ENCODE assay signal across 42 mouse cellular contexts in genomic region chr2:131154036-131154435, GRCm38 (mm10). TPM values are rescaled to one million over a fixed set of nuclear protein-coding genes. Genes with fewer than 3 reads are reported as not detected.
"Had no signal": no experiment of that assay in that cellular context is flagged by ENCODE, and none has a peak within 500 bp of the region (broad histone marks: within the 10 kb centered on the region; RNA-seq: fewer than 3 reads in every experiment).

No protein-coding gene starts in this region.

- H3K27ac ChIP-seq: gastrocnemius, adult 2 months; hindbrain, embryonic 10.5 days; hindbrain, embryonic 13.5 days; hindbrain, embryonic 15.5 days; hindbrain, postnatal 0 days; kidney, embryonic 15.5 days; kidney, postnatal 0 days; limb, embryonic 13.5 days; limb, embryonic 15.5 days had no signal

- H3K4me3 ChIP-seq: gastrocnemius, adult 2 months; heart, embryonic 10.5 days; heart, embryonic 12.5 days; hindbrain, embryonic 10.5 days; hindbrain, embryonic 13.5 days; hindbrain, embryonic 15.5 days; kidney, embryonic 15.5 days; limb, embryonic 13.5 days; limb, embryonic 15.5 days had no signal

- H3K4me2 ChIP-seq: heart, embryonic 12.5 days; hindbrain, embryonic 13.5 days; hindbrain, embryonic 15.5 days; kidney, embryonic 15.5 days; limb, embryonic 13.5 days; limb, embryonic 15.5 days had no signal

- DNase-seq: gastrocnemius, adult 2 months; gastrocnemius, postnatal 10 days; gastrocnemius, postnatal 25 days; heart, adult 18-20 months; heart, postnatal 10 days; heart, postnatal 4 days; kidney, adult 11 months; kidney, adult 2 months; kidney, adult 9 months; kidney, postnatal 14 days; kidney, postnatal 36 days; layer of hippocampus, adult 9-11 months; layer of hippocampus, postnatal 36 days; left cerebral cortex, postnatal 4 days had no signal

- H3K27me3 ChIP-seq: heart, embryonic 12.5 days; hindbrain, embryonic 13.5 days; hindbrain, embryonic 15.5 days; kidney, embryonic 15.5 days; limb, embryonic 13.5 days; limb, embryonic 15.5 days had no signal

- H3K9me3 ChIP-seq: heart, embryonic 10.5 days; heart, embryonic 12.5 days; hindbrain, embryonic 10.5 days; hindbrain, embryonic 13.5 days; hindbrain, embryonic 15.5 days; kidney, embryonic 15.5 days; limb, embryonic 13.5 days; limb, embryonic 15.5 days had no signal

- ATAC-seq: hindbrain, postnatal 0 days; intestine, embryonic 16.5 days had no signal

- H3K9ac ChIP-seq: heart, embryonic 12.5 days; hindbrain, embryonic 15.5 days; kidney, embryonic 15.5 days; limb, embryonic 13.5 days; limb, embryonic 15.5 days; liver, embryonic 14.5 days had no signal

RNA-seq across cellular contexts. Expression of gene Gm11037, which starts 20.7 kb away (rescaled TPM):
- total RNA-seq: gastrocnemius, adult 2 months; gastrocnemius, postnatal 10 days; gastrocnemius, postnatal 25 days; gastrocnemius, postnatal 4 days; granulocyte monocyte progenitor cell, adult 5-6 weeks; heart, adult 18-20 months; heart, adult 8-10 months; heart, postnatal 10 days; heart, postnatal 25 days; heart, postnatal 4 days; hindbrain, postnatal 0 days; layer of hippocampus, adult 18-20 months; layer of hippocampus, adult 8-10 months; layer of hippocampus, postnatal 14 days; layer of hippocampus, postnatal 36 days; left cerebral cortex, adult 18-20 months; left cerebral cortex, adult 8-10 months; left cerebral cortex, postnatal 10 days; left cerebral cortex, postnatal 25 days; left cerebral cortex, postnatal 4 days had no signal
- polyA plus RNA-seq: heart, embryonic 10.5 days; heart, embryonic 12.5 days; heart, embryonic 14.5 days; heart, embryonic 16.5 days; hindbrain, embryonic 10.5 days; hindbrain, embryonic 13.5 days; hindbrain, embryonic 15.5 days; hindbrain, postnatal 0 days; intestine, embryonic 14.5 days; intestine, embryonic 16.5 days; kidney, adult 2 months; kidney, embryonic 15.5 days; kidney, postnatal 0 days; large intestine, adult 2 months; limb, embryonic 11.5 days; limb, embryonic 13.5 days; limb, embryonic 15.5 days; liver, embryonic 14.5 days had no signal

RNA-seq across cellular contexts. Expression of gene Hspa12b, which starts 27.0 kb away (rescaled TPM):
- total RNA-seq: granulocyte monocyte progenitor cell, adult 5-6 weeks had no signal
